Mouse (Mus musculus) T-helper 2 cell (primary cell): ENCODE results near the gene 4921504E06Rik.

Source experiments
- in situ Hi-C: fragments of 300-600 bp; cut with MboI, MseI; formaldehyde crosslinking; loops from one replicate; pipeline ENCODE4 v1.15.1; 2025; ENCODE audit warnings: high pct_unique_total_duplicates

4921504E06Rik gene

GRCm38 (mm10) chr2:19423086-19423485 is 130.6 kb downstream of the 4921504E06Rik start:
- in situ Hi-C loops, result no loop called here

- in situ Hi-C loops, result no loop called here
Observed at GRCm38 (mm10) chr2:19422226-19422625, 131.5 kb downstream of the 4921504E06Rik start.

GRCm38 (mm10) chr2:19419686-19420345 is 133.9 kb downstream of the 4921504E06Rik start:
- in situ Hi-C loops, result no loop called here

- in situ Hi-C loops, result no loop called here
Observed at GRCm38 (mm10) chr2:19416066-19416465, 137.6 kb downstream of the 4921504E06Rik start.

- in situ Hi-C loops, result no loop called here
Observed at GRCm38 (mm10) chr2:19415063-19415521, 138.6 kb downstream of the 4921504E06Rik start.

GRCm38 (mm10) chr2:19414222-19414965 is 139.3 kb downstream of the 4921504E06Rik start:
- in situ Hi-C loops, result no loop called here
